Mouse (Mus musculus) colon, adult 2 months (tissue): ENCODE measurements around the gene Arhgap31. TPM values are rescaled to one million over a fixed set of nuclear protein-coding genes. Genes with fewer than 3 reads are reported as not detected.

Experiments
- polyA plus RNA-seq: library from polyadenylated mRNA; depleted of rRNA; stranded (reverse); fragments of >200 nt; gene quantifications from 2 replicates; pipeline ENCODE4 v1.2.3, GENCODE M21; 2012; rRNA removed

The Arhgap31 gene
- polyA plus RNA-seq = 2.7 and 3.6 TPM in 2 replicates

GRCm38 (mm10) chr16:38712581-38713403 is at the start of gene Arhgap31:
TSS of gene Arhgap31 (minus strand) at chr16:38713274.

GRCm38 (mm10) chr16:38742113-38742658 is 29.1 kb upstream of the Arhgap31 start, which contains the start of gene B4galt4:
TSS of gene B4galt4 (plus strand) at chr16:38742264.

GRCm38 (mm10) chr16:38558221-38558748 is 154.8 kb downstream of the Arhgap31 start, which contains the start of gene Tmem39a:
TSS of gene Tmem39a (plus strand) at chr16:38558698.

GRCm38 (mm10) chr16:38549479-38550396 is 163.3 kb downstream of the Arhgap31 start, which contains the start of gene Poglut1:
TSS of gene Poglut1 (minus strand) at chr16:38550258.

Other genes with a start within 250 kb of the Arhgap31 start
- gene Timmdc1, start 190.6 kb downstream of the Arhgap31 start, polyA plus RNA-seq = 19.5 and 35.3 TPM in 2 replicates
- 8.8 and 9.5 TPM in 2 replicates for gene Poglut1, start 163.0 kb downstream of the Arhgap31 start, polyA plus RNA-seq
- gene Tmem39a, start 154.6 kb downstream of the Arhgap31 start, polyA plus RNA-seq = 51.5 and 60.9 TPM in 2 replicates
- gene B4galt4, start 29.0 kb upstream of the Arhgap31 start, polyA plus RNA-seq = 17.4 and 23.6 TPM in 2 replicates
- 2.5 TPM in 2 replicates for gene Upk1b, start 87.1 kb upstream of the Arhgap31 start, polyA plus RNA-seq
- not detected in 2 replicates for gene 4930435E12Rik, start 115.5 kb upstream of the Arhgap31 start, polyA plus RNA-seq
- 0.73 and 0.95 TPM in 2 replicates for gene Igsf11, start 179.4 kb upstream of the Arhgap31 start, polyA plus RNA-seq